Comparison of ENCODE assay signal across 12 mouse cellular contexts in the genomic region with DNA sequence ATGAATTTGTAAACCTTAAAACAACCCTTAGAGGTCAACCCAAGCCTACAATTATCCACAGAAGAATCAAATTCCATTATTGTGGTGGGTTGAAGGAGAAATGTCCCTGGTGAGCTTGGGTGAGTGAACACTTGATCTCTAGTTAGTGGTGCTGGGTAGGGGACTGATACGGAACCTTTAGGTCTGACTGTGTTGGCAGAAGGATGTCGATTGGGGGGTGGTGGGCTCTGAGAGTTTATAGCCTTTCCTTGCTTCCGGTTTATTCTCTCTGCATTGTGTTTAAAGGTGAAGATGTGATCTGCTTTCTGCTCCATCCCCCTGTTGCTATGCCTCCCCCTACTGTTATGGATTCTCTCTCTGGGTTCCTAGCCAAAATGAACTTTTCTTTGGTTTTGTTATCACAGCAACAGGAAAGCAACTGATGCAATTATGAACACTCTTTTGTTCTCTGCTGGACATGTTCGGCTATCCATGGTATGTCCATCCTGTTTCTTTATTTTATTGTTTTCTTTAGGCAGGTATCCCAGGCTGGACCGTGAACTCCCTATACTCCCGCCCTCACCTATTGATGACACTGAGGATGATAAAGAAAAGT. TPM values are rescaled to one million over a fixed set of nuclear protein-coding genes. Genes with fewer than 3 reads are reported as not detected.
DNase-seq lines count a peak whose midpoint lies in the region; ATAC-seq and TF ChIP-seq lines count a peak whose summit lies in the region.
"Had no signal": no experiment of that assay in that cellular context is flagged by ENCODE, and none has a peak within 500 bp of the region (broad histone marks: within the 10 kb centered on the region; RNA-seq: fewer than 3 reads in every experiment).

No protein-coding gene starts in this region.

- peak overlapping the region; percentile 86 for H3K27ac ChIP-seq in hindbrain, embryonic 10.5 days
- H3K27ac ChIP-seq in hindbrain, embryonic 11.5 days (ENCODE audit: low read depth, low read length), result no peak overlapping the region
- H3K27ac ChIP-seq in midbrain, embryonic 12.5 days (replicated peaks), result peak overlapping the region; percentile 61; the same call in 1 of the 2 replicates
- H3K27ac ChIP-seq in midbrain, embryonic 10.5 days (replicated peaks), result no peak overlapping the region
- H3K27ac ChIP-seq in embryonic fibroblast, embryonic 13.5 days (ENCODE audit: insufficient read depth, low read length), result no peak overlapping the region
- peak overlapping the region; percentile 67; the same call in 1 of the 2 replicates for H3K27ac ChIP-seq in limb, embryonic 15.5 days
- no peak overlapping the region for H3K27ac ChIP-seq in thymus, adult 2 months (ENCODE audit: control insufficient read depth, insufficient read depth, low read length)

- ATAC-seq in hindbrain, embryonic 11.5 days (ENCODE audit: low FRiP score), result no peak
- no peak for ATAC-seq in midbrain, embryonic 12.5 days (ENCODE audit: low FRiP score, low read depth)
- ATAC-seq in limb, embryonic 15.5 days (ENCODE audit: insufficient number of reproducible peaks, low FRiP score, low TSS enrichment, low read depth), result no peak
- ATAC-seq: forebrain, postnatal 0 days; lung, postnatal 0 days had no signal

- no peaks in the 10 kb centered on the region for H3K27me3 ChIP-seq in hindbrain, embryonic 10.5 days (ENCODE audit: insufficient read depth, poor library complexity, severe bottlenecking)
- no peaks in the 10 kb centered on the region for H3K27me3 ChIP-seq in hindbrain, embryonic 11.5 days (ENCODE audit: control insufficient read depth, insufficient read depth, low read length)
- H3K27me3 ChIP-seq in midbrain, embryonic 12.5 days, result no peaks in the 10 kb centered on the region
- no peaks in the 10 kb centered on the region for H3K27me3 ChIP-seq in midbrain, embryonic 10.5 days (ENCODE audit: low read depth, poor library complexity, severe bottlenecking)
- no peaks in the 10 kb centered on the region for H3K27me3 ChIP-seq in limb, embryonic 15.5 days
- H3K27me3 ChIP-seq in thymus, adult 2 months (ENCODE audit: control insufficient read depth, insufficient read depth, low read length), result no peaks in the 10 kb centered on the region

- H3K4me3 ChIP-seq in hindbrain, embryonic 10.5 days, result 0 out of 2 replicates have a peak overlapping the region, but pooled peaks have one; percentile 35
- no peak overlapping the region for H3K4me3 ChIP-seq in hindbrain, embryonic 11.5 days (ENCODE audit: low read depth, low read length)
- no peak overlapping the region for H3K4me3 ChIP-seq in midbrain, embryonic 12.5 days
- no peak overlapping the region for H3K4me3 ChIP-seq in midbrain, embryonic 10.5 days
- no peak overlapping the region for H3K4me3 ChIP-seq in embryonic fibroblast, embryonic 13.5 days (ENCODE audit: insufficient read depth, low read length)
- no peak overlapping the region for H3K4me3 ChIP-seq in limb, embryonic 15.5 days
- H3K4me3 ChIP-seq in thymus, adult 2 months (ENCODE audit: control insufficient read depth, insufficient read depth, low read length), result no peak overlapping the region

- TF ChIP-seq POLR2A in embryonic fibroblast, embryonic 13.5 days (IDR thresholded peaks at IDR 0.05; ENCODE audit: low read depth, low read length), result 0 out of 2 replicates have a peak, but pooled peaks have one; percentile 7
- TF ChIP-seq POLR2A in thymus, adult 2 months (IDR thresholded peaks at IDR 0.05; ENCODE audit: control insufficient read depth, extremely low read depth, insufficient read depth, low read length, poor library complexity), result no peak

- no peaks in the 10 kb centered on the region for H3K9me3 ChIP-seq in hindbrain, embryonic 10.5 days
- H3K9me3 ChIP-seq in hindbrain, embryonic 11.5 days (ENCODE audit: control insufficient read depth, low read length), result no peaks in the 10 kb centered on the region
- no peaks in the 10 kb centered on the region for H3K9me3 ChIP-seq in midbrain, embryonic 12.5 days
- H3K9me3 ChIP-seq in midbrain, embryonic 10.5 days (replicated peaks), result no peaks in the 10 kb centered on the region
- H3K9me3 ChIP-seq in limb, embryonic 15.5 days, result no peaks in the 10 kb centered on the region

- no peak overlapping the region for H3K9ac ChIP-seq in hindbrain, embryonic 11.5 days (ENCODE audit: low read depth, low read length)
- H3K9ac ChIP-seq in midbrain, embryonic 12.5 days (replicated peaks), result no peak overlapping the region
- H3K9ac ChIP-seq in limb, embryonic 15.5 days, result no peak overlapping the region
- H3K9ac ChIP-seq: forebrain, postnatal 0 days had no signal

- H3K4me2 ChIP-seq in hindbrain, embryonic 11.5 days (replicated peaks; ENCODE audit: low read depth, low read length), result no peak overlapping the region
- H3K4me2 ChIP-seq in midbrain, embryonic 12.5 days (replicated peaks), result no peak overlapping the region
- no peak overlapping the region for H3K4me2 ChIP-seq in limb, embryonic 15.5 days

- 0 out of 2 replicates have a peak, but pooled peaks cover 3% of the 10 kb centered on the region for H3K36me3 ChIP-seq in hindbrain, embryonic 10.5 days
- no peaks in the 10 kb centered on the region for H3K36me3 ChIP-seq in hindbrain, embryonic 11.5 days (ENCODE audit: control insufficient read depth, insufficient read depth, low read length)
- no peaks in the 10 kb centered on the region for H3K36me3 ChIP-seq in midbrain, embryonic 12.5 days
- peaks cover 4% of the 10 kb centered on the region; the same call in 1 of the 2 replicates for H3K36me3 ChIP-seq in midbrain, embryonic 10.5 days
- no peaks in the 10 kb centered on the region for H3K36me3 ChIP-seq in limb, embryonic 15.5 days
- H3K36me3 ChIP-seq in thymus, adult 2 months (ENCODE audit: control insufficient read depth, insufficient read depth, low read length), result no peaks in the 10 kb centered on the region

- no peak for TF ChIP-seq CTCF in embryonic fibroblast, embryonic 13.5 days (IDR thresholded peaks at IDR 0.05; ENCODE audit: borderline replicate concordance, insufficient read depth, low read length)
- no peak for TF ChIP-seq CTCF in thymus, adult 2 months (IDR thresholded peaks at IDR 0.05; ENCODE audit: borderline replicate concordance, control insufficient read depth, extremely low read depth, insufficient read depth, low read length, poor library complexity)

- H3K4me1 ChIP-seq in hindbrain, embryonic 10.5 days (replicated peaks), result peaks cover 13% of the 10 kb centered on the region
- no peaks in the 10 kb centered on the region; the same call in 1 of the 2 replicates for H3K4me1 ChIP-seq in hindbrain, embryonic 11.5 days (replicated peaks; ENCODE audit: control insufficient read depth, insufficient read depth, low read length)
- H3K4me1 ChIP-seq in midbrain, embryonic 12.5 days, result peaks cover 8% of the 10 kb centered on the region
- peaks cover 13% of the 10 kb centered on the region for H3K4me1 ChIP-seq in midbrain, embryonic 10.5 days
- no peaks in the 10 kb centered on the region for H3K4me1 ChIP-seq in embryonic fibroblast, embryonic 13.5 days (ENCODE audit: control insufficient read depth, insufficient read depth, low read length)
- H3K4me1 ChIP-seq in limb, embryonic 15.5 days, result peaks cover 7% of the 10 kb centered on the region
- peaks cover 3% of the 10 kb centered on the region; the same call in 1 of the 2 replicates for H3K4me1 ChIP-seq in thymus, adult 2 months (replicated peaks; ENCODE audit: control insufficient read depth, insufficient read depth, low read length)

- DNase-seq in hindbrain, embryonic 10.5 days (ENCODE audit: low spot score), result no peak
- no peak for DNase-seq in hindbrain, embryonic 11.5 days (ENCODE audit: low spot score)
- DNase-seq in midbrain, embryonic 10.5 days (ENCODE audit: low spot score), result no peak
- no peak for DNase-seq in embryo, embryonic 10.5 days (ENCODE audit: low spot score)
- no peak for DNase-seq in thymus, adult 2 months

- WGBS in hindbrain, embryonic 10.5 days, result 62% methylated on average over 6 of the region's 6 CpGs
- WGBS in hindbrain, embryonic 11.5 days, result 58% methylated on average over 6 of the region's 6 CpGs
- WGBS in midbrain, embryonic 12.5 days, result 64% methylated on average over 6 of the region's 6 CpGs
- 66% methylated on average over 6 of the region's 6 CpGs for WGBS in midbrain, embryonic 10.5 days
- 63% methylated on average over 6 of the region's 6 CpGs for WGBS in limb, embryonic 15.5 days
- WGBS in thymus, adult 2 months, result 76% methylated on average over 6 of the region's 6 CpGs

RNA-seq across cellular contexts. Expression of a gene that starts 2.2 kb away (rescaled TPM):
- 11.2 and 13.3 TPM in 2 replicates for polyA plus RNA-seq in hindbrain, embryonic 10.5 days (2016; fragmentation: Nextera tagmentation; extraction: Ambion mirVana)
- 15.4 and 17.5 TPM in 2 replicates for polyA plus RNA-seq in hindbrain, embryonic 11.5 days (2014; fragmentation: Nextera tagmentation; extraction: Ambion mirVana)
- 19.0 and 21.8 TPM in 2 replicates for polyA plus RNA-seq in midbrain, embryonic 12.5 days (2016; fragmentation: Nextera tagmentation; extraction: Ambion mirVana)
- polyA plus RNA-seq in midbrain, embryonic 10.5 days (2016; fragmentation: Nextera tagmentation; extraction: Ambion mirVana), result 10.5 and 13.6 TPM in 2 replicates
- polyA plus RNA-seq in embryonic fibroblast, embryonic 13.5 days (2011; ENCODE audit: insufficient read length, low read depth, missing spikeins), result 4.0 and 6.1 TPM in 2 replicates
- polyA plus RNA-seq in limb, embryonic 15.5 days (2015; fragmentation: Nextera tagmentation; extraction: Ambion mirVana), result 17.3 and 21.1 TPM in 2 replicates
- polyA plus RNA-seq in thymus, adult 2 months (2012; rRNA removed), result 5.8 and 6.6 TPM in 2 replicates

RNA-seq across cellular contexts. Expression of a gene that starts 34.0 kb away (rescaled TPM):
- not detected in 2 replicates for polyA plus RNA-seq in hindbrain, embryonic 10.5 days (2016; fragmentation: Nextera tagmentation; extraction: Ambion mirVana)
- polyA plus RNA-seq in hindbrain, embryonic 11.5 days (2014; fragmentation: Nextera tagmentation; extraction: Ambion mirVana), result not detected in 2 replicates
- polyA plus RNA-seq in midbrain, embryonic 12.5 days (2016; fragmentation: Nextera tagmentation; extraction: Ambion mirVana), result not detected in 2 replicates
- polyA plus RNA-seq in midbrain, embryonic 10.5 days (2016; fragmentation: Nextera tagmentation; extraction: Ambion mirVana), result not detected in 2 replicates
- polyA plus RNA-seq in embryonic fibroblast, embryonic 13.5 days (2011; ENCODE audit: insufficient read length, low read depth, missing spikeins), result not detected in 2 replicates
- polyA plus RNA-seq in limb, embryonic 15.5 days (2015; fragmentation: Nextera tagmentation; extraction: Ambion mirVana), result not detected in 2 replicates
- 1.9 and 2.5 TPM in 2 replicates for polyA plus RNA-seq in thymus, adult 2 months (2012; rRNA removed)
- polyA plus RNA-seq: embryonic facial prominence, embryonic 14.5 days; forebrain, postnatal 0 days; kidney, postnatal 0 days; lung, postnatal 0 days had no signal

RNA-seq across cellular contexts. Expression of a gene that starts 57.9 kb away (rescaled TPM):
- polyA plus RNA-seq in hindbrain, embryonic 10.5 days (2016; fragmentation: Nextera tagmentation; extraction: Ambion mirVana), result 0.09 TPM in 1 of 2 replicates, not detected in the other
- not detected in 2 replicates for polyA plus RNA-seq in hindbrain, embryonic 11.5 days (2014; fragmentation: Nextera tagmentation; extraction: Ambion mirVana)
- not detected in 2 replicates for polyA plus RNA-seq in midbrain, embryonic 12.5 days (2016; fragmentation: Nextera tagmentation; extraction: Ambion mirVana)
- 0.06 TPM in 1 of 2 replicates, not detected in the other for polyA plus RNA-seq in midbrain, embryonic 10.5 days (2016; fragmentation: Nextera tagmentation; extraction: Ambion mirVana)
- 0.40 TPM in 1 of 2 replicates, not detected in the other for polyA plus RNA-seq in embryonic fibroblast, embryonic 13.5 days (2011; ENCODE audit: insufficient read length, low read depth, missing spikeins)
- polyA plus RNA-seq in limb, embryonic 15.5 days (2015; fragmentation: Nextera tagmentation; extraction: Ambion mirVana), result 0.08 and 0.12 TPM in 2 replicates
- 1.8 and 1.9 TPM in 2 replicates for polyA plus RNA-seq in thymus, adult 2 months (2012; rRNA removed)
- polyA plus RNA-seq: forebrain, postnatal 0 days had no signal

Comparison
In these comparisons a context has a peak if more than half of its experiments do, and no peak if none do; other contexts are left out.
1. H3K27ac ChIP-seq: peak in hindbrain, embryonic 10.5 days (single experiment), midbrain, embryonic 12.5 days (single experiment) and limb, embryonic 15.5 days (single experiment); none in hindbrain, embryonic 11.5 days (single experiment), midbrain, embryonic 10.5 days (single experiment), embryonic fibroblast, embryonic 13.5 days (single experiment) and thymus, adult 2 months (single experiment).